Mouse (Mus musculus): ENCODE results near the gene Fam166a.

Fam166a gene

GRCm38 (mm10) chr2:25224492-25224765, 5.9 kb downstream of the Fam166a start, which contains the start of gene Tubb4b:
TSS of gene Tubb4b (minus strand) at chr2:25224702.
- DNase-seq: no peak

GRCm38 (mm10) chr2:25224766-25225752, 6.5 kb downstream of the Fam166a start:
- peak; percentile 96 for DNase-seq

GRCm38 (mm10) chr2:25225811-25226379, 7.3 kb downstream of the Fam166a start:
- DNase-seq: no peak

- DNase-seq: peak; percentile 37
These were observed 8.3 kb downstream of the Fam166a start for GRCm38 (mm10) chr2:25226864-25227263.

GRCm38 (mm10) chr2:25227406-25227805, 8.9 kb downstream of the Fam166a start:
- no peak for DNase-seq

- DNase-seq: peak; percentile 84
These were observed 9.9 kb downstream of the Fam166a start for GRCm38 (mm10) chr2:25228431-25228889.

- DNase-seq: no peak
These were observed 10.5 kb downstream of the Fam166a start for GRCm38 (mm10) chr2:25228995-25229530.

GRCm38 (mm10) chr2:25229582-25229981, 11.0 kb downstream of the Fam166a start:
- no peak for DNase-seq

GRCm38 (mm10) chr2:25230581-25230980, 12.0 kb downstream of the Fam166a start:
- DNase-seq: no peak

- DNase-seq: no peak
These were observed 12.5 kb downstream of the Fam166a start for GRCm38 (mm10) chr2:25231038-25231437.

- DNase-seq: no peak
These were observed 14.9 kb downstream of the Fam166a start for GRCm38 (mm10) chr2:25233421-25233820.

- no peak for DNase-seq
These were observed 15.5 kb downstream of the Fam166a start, which contains the start of gene Slc34a3 for GRCm38 (mm10) chr2:25234050-25234449. TSS of gene Slc34a3 (minus strand) at chr2:25234364.

- no peak for DNase-seq
These were observed 16.1 kb downstream of the Fam166a start for GRCm38 (mm10) chr2:25234551-25235220.

- DNase-seq: no peak
These were observed 18.1 kb downstream of the Fam166a start, which contains the start of gene Rnf224 for GRCm38 (mm10) chr2:25236614-25237013. TSS of gene Rnf224 (minus strand) at chr2:25236787.

GRCm38 (mm10) chr2:25237522-25237921, 19.0 kb downstream of the Fam166a start:
- no peak for DNase-seq

GRCm38 (mm10) chr2:25238106-25238505, 19.6 kb downstream of the Fam166a start:
- no peak for DNase-seq

- no peak for DNase-seq
These were observed 21.2 kb downstream of the Fam166a start for GRCm38 (mm10) chr2:25239766-25240165.

GRCm38 (mm10) chr2:25240310-25240709, 21.8 kb downstream of the Fam166a start:
- DNase-seq: no peak

GRCm38 (mm10) chr2:25240723-25241437, 22.3 kb downstream of the Fam166a start:
- DNase-seq: peak; percentile 68

GRCm38 (mm10) chr2:25241438-25241775, 22.9 kb downstream of the Fam166a start:
- DNase-seq: no peak

- peak; percentile 68 for DNase-seq
These were observed 23.6 kb downstream of the Fam166a start, which contains the start of the genes Rnf208 and Cysrt1 for GRCm38 (mm10) chr2:25242101-25242506. TSS of gene Rnf208 (plus strand) at chr2:25242255. TSS of gene Cysrt1 (minus strand) at chr2:25242452.

- no peak for DNase-seq
These were observed 24.8 kb downstream of the Fam166a start for GRCm38 (mm10) chr2:25243342-25243741.

Data from right cerebral cortex, postnatal 14 days (tissue).